Mouse (Mus musculus) E14TG2a.4 (cell line): ENCODE data around the gene Sec14l2.
"Not testable (repeated sequence)": the region's sequence is repeated elsewhere in the genome, so short reads cannot be mapped to it uniquely, and the experiment has no call there.

Source experiments
- H3K27me3 ChIP-seq: 2 replicates; pipeline ENCODE4 v1.6.1; 2014; ENCODE audit warnings: low read length, control low read depth; ENCODE audit not compliant: insufficient read depth
- H3K36me3 ChIP-seq: 2 replicates; pipeline ENCODE4 v1.6.1; 2014; ENCODE audit warnings: low read length, control low read depth; ENCODE audit not compliant: insufficient read depth
- H3K4me1 ChIP-seq: replicated peaks from 2 replicates; pipeline ENCODE4 v1.6.1; 2014; ENCODE audit warnings: low read depth, low read length, control low read depth
- H3K4me3 ChIP-seq: replicated peaks from 2 replicates; pipeline ENCODE4 v1.5.1; 2014; ENCODE audit warnings: mild to moderate bottlenecking, low read length
- H3K9me3 ChIP-seq: 2 replicates; pipeline ENCODE4 v1.6.1; 2014; ENCODE audit warnings: low read length, control low read depth
- CTCF ChIP-seq: conservative IDR thresholded peaks from 2 replicates; pipeline ENCODE4 v1.5.1; 2014; ENCODE audit warnings: low read length
- NANOG ChIP-seq: IDR thresholded peaks from 2 replicates; pipeline ENCODE4 v1.6.1; 2014; ENCODE audit warnings: borderline replicate concordance, low read length, mixed read lengths
- POU5F1 ChIP-seq: IDR thresholded peaks from 2 replicates; pipeline ENCODE4 v1.6.1; 2014; ENCODE audit warnings: low read length, borderline replicate concordance

The Sec14l2 gene

GRCm38 (mm10) chr11:4119635-4120034 is 3.6 kb downstream of the Sec14l2 start:
- H3K4me1 ChIP-seq = peaks cover 59% of the 10 kb centered on the region
- no peak for TF ChIP-seq NANOG
- TF ChIP-seq CTCF = no peak
- no peak for TF ChIP-seq POU5F1
- H3K36me3 ChIP-seq = peaks cover 14% of the 10 kb centered on the region
- peaks cover 34% of the 10 kb centered on the region for H3K27me3 ChIP-seq
- no peak overlapping the region for H3K4me3 ChIP-seq
- no peaks in the 10 kb centered on the region for H3K9me3 ChIP-seq

- Histone ChIP-seq H3K4me3 (peak overlapping the region; percentile 81), H3K36me3 (peaks cover 16% of the 10 kb centered on the region), H3K4me1 (peaks cover 49% of the 10 kb centered on the region), H3K27me3 (peaks cover 34% of the 10 kb centered on the region), H3K9me3 (no peaks in the 10 kb centered on the region)
- TF ChIP-seq POU5F1 (no peak), NANOG (no peak), CTCF (no peak)
Measured at GRCm38 (mm10) chr11:4118081-4118921, 4.9 kb downstream of the Sec14l2 start.

GRCm38 (mm10) chr11:4117372-4118071 is 5.7 kb downstream of the Sec14l2 start:
- TF ChIP-seq POU5F1 (no peak), CTCF (no peak), NANOG (no peak)
- peaks cover 41% of the 10 kb centered on the region for H3K4me1 ChIP-seq
- H3K4me3 ChIP-seq = peak overlapping the region; percentile 81; the same call in 1 of the 2 replicates
- peaks cover 34% of the 10 kb centered on the region for H3K27me3 ChIP-seq
- H3K9me3 ChIP-seq = no peaks in the 10 kb centered on the region
- peaks cover 17% of the 10 kb centered on the region for H3K36me3 ChIP-seq

- peaks cover 34% of the 10 kb centered on the region for H3K27me3 ChIP-seq
- no peak overlapping the region for H3K4me3 ChIP-seq
- TF ChIP-seq NANOG (no peak), CTCF (no peak), POU5F1 (no peak)
- peaks cover 20% of the 10 kb centered on the region for H3K36me3 ChIP-seq
- H3K4me1 ChIP-seq = peaks cover 32% of the 10 kb centered on the region
- no peaks in the 10 kb centered on the region for H3K9me3 ChIP-seq
Measured at GRCm38 (mm10) chr11:4116458-4117141, 6.6 kb downstream of the Sec14l2 start.

- TF ChIP-seq CTCF (no peak), POU5F1 (no peak)
- Histone ChIP-seq H3K4me3 (no peak overlapping the region), H3K4me1 (peaks cover 25% of the 10 kb centered on the region), H3K27me3 (peaks cover 34% of the 10 kb centered on the region), H3K9me3 (no peaks in the 10 kb centered on the region), H3K36me3 (peaks cover 25% of the 10 kb centered on the region)
Measured at GRCm38 (mm10) chr11:4115407-4115806, 7.8 kb downstream of the Sec14l2 start.

- not testable (repeated sequence) for H3K9me3 ChIP-seq, H3K4me3 ChIP-seq
- Histone ChIP-seq H3K36me3 (peaks cover 25% of the 10 kb centered on the region), H3K4me1 (peaks cover 18% of the 10 kb centered on the region), H3K27me3 (peaks cover 28% of the 10 kb centered on the region)
Measured at GRCm38 (mm10) chr11:4114541-4114940, 8.7 kb downstream of the Sec14l2 start.

GRCm38 (mm10) chr11:4113970-4114369 is 9.2 kb downstream of the Sec14l2 start:
- Histone ChIP-seq H3K36me3 (peaks cover 30% of the 10 kb centered on the region), H3K4me3 (no peak overlapping the region), H3K9me3 (no peaks in the 10 kb centered on the region), H3K4me1 (peaks cover 12% of the 10 kb centered on the region), H3K27me3 (peaks cover 22% of the 10 kb centered on the region)
- no peak for TF ChIP-seq POU5F1
- no peak for TF ChIP-seq NANOG
- TF ChIP-seq CTCF = no peak

- Histone ChIP-seq H3K4me3 (no peak overlapping the region), H3K4me1 (peaks cover 9% of the 10 kb centered on the region), H3K36me3 (peaks cover 35% of the 10 kb centered on the region), H3K27me3 (peaks cover 19% of the 10 kb centered on the region), H3K9me3 (no peaks in the 10 kb centered on the region)
- TF ChIP-seq POU5F1 (no peak), NANOG (no peak), CTCF (no peak)
Measured at GRCm38 (mm10) chr11:4113496-4113895, 9.7 kb downstream of the Sec14l2 start.
